Mouse (Mus musculus): ENCODE data around the gene Sh2d7. TPM values are rescaled to one million over a fixed set of nuclear protein-coding genes. Genes with fewer than 3 reads are reported as not detected.

Sh2d7 gene
- polyA plus RNA-seq (2011; ENCODE audit: insufficient read length, low read depth, missing spikeins): not detected in 2 replicates

GRCm38 (mm10) chr9:54538684-54539083 is at the start of gene Sh2d7:
Gene Sh2d7 (plus strand): TSS chr9:54538984.
- no peak for TF ChIP-seq POLR2A (IDR thresholded peaks at IDR 0.05; ENCODE audit: low read depth, low read length)
- Histone ChIP-seq H3K27ac (ENCODE audit: insufficient read depth, low read length) (no peak within 1 kb of the TSS), H3K4me1 (ENCODE audit: control insufficient read depth, insufficient read depth, low read length) (no peaks in the 10 kb centered on the region), H3K4me3 (ENCODE audit: insufficient read depth, low read length) (no peak within 1 kb of the TSS)

- Histone ChIP-seq H3K27ac (ENCODE audit: insufficient read depth, low read length) (no peak overlapping the region), H3K4me3 (ENCODE audit: insufficient read depth, low read length) (no peak overlapping the region), H3K4me1 (ENCODE audit: control insufficient read depth, insufficient read depth, low read length) (no peaks in the 10 kb centered on the region)
- no peak for TF ChIP-seq POLR2A (IDR thresholded peaks at IDR 0.05; ENCODE audit: low read depth, low read length)
- no peak for TF ChIP-seq CTCF (IDR thresholded peaks at IDR 0.05; ENCODE audit: borderline replicate concordance, insufficient read depth, low read length)
These were observed 49.2 kb upstream of the Sh2d7 start for GRCm38 (mm10) chr9:54489599-54489998.

- Histone ChIP-seq H3K4me1 (ENCODE audit: control insufficient read depth, insufficient read depth, low read length) (no peaks in the 10 kb centered on the region), H3K4me3 (ENCODE audit: insufficient read depth, low read length) (no peak overlapping the region), H3K27ac (ENCODE audit: insufficient read depth, low read length) (no peak overlapping the region)
- no peak for TF ChIP-seq CTCF (IDR thresholded peaks at IDR 0.05; ENCODE audit: borderline replicate concordance, insufficient read depth, low read length)
- TF ChIP-seq POLR2A (IDR thresholded peaks at IDR 0.05; ENCODE audit: low read depth, low read length): no peak
These were observed 48.4 kb upstream of the Sh2d7 start for GRCm38 (mm10) chr9:54490431-54490830.

- H3K4me3 ChIP-seq (ENCODE audit: insufficient read depth, low read length): no peak overlapping the region
- no peaks in the 10 kb centered on the region for H3K4me1 ChIP-seq (ENCODE audit: control insufficient read depth, insufficient read depth, low read length)
- no peak overlapping the region for H3K27ac ChIP-seq (ENCODE audit: insufficient read depth, low read length)
- no peak for TF ChIP-seq POLR2A (IDR thresholded peaks at IDR 0.05; ENCODE audit: low read depth, low read length)
- TF ChIP-seq CTCF (IDR thresholded peaks at IDR 0.05; ENCODE audit: borderline replicate concordance, insufficient read depth, low read length): no peak
These were observed 39.5 kb upstream of the Sh2d7 start for GRCm38 (mm10) chr9:54499291-54499690.

GRCm38 (mm10) chr9:54499791-54500190 is 39.0 kb upstream of the Sh2d7 start:
- no peak for TF ChIP-seq CTCF (IDR thresholded peaks at IDR 0.05; ENCODE audit: borderline replicate concordance, insufficient read depth, low read length)
- Histone ChIP-seq H3K4me3 (ENCODE audit: insufficient read depth, low read length) (no peak overlapping the region), H3K27ac (ENCODE audit: insufficient read depth, low read length) (no peak overlapping the region), H3K4me1 (ENCODE audit: control insufficient read depth, insufficient read depth, low read length) (no peaks in the 10 kb centered on the region)

- TF ChIP-seq CTCF (IDR thresholded peaks at IDR 0.05; ENCODE audit: borderline replicate concordance, insufficient read depth, low read length) (no peak), POLR2A (IDR thresholded peaks at IDR 0.05; ENCODE audit: low read depth, low read length) (no peak)
- peak overlapping the region; percentile 56 for H3K4me3 ChIP-seq (ENCODE audit: insufficient read depth, low read length)
- no peak overlapping the region for H3K27ac ChIP-seq (ENCODE audit: insufficient read depth, low read length)
- H3K4me1 ChIP-seq (ENCODE audit: control insufficient read depth, insufficient read depth, low read length): no peaks in the 10 kb centered on the region
These were observed 37.8 kb upstream of the Sh2d7 start for GRCm38 (mm10) chr9:54500832-54501452.

GRCm38 (mm10) chr9:54501453-54502110 is 37.2 kb upstream of the Sh2d7 start, which contains the start of gene Dmxl2:
Gene Dmxl2 (minus strand): TSS chr9:54501626.
- Histone ChIP-seq H3K4me3 (ENCODE audit: insufficient read depth, low read length) (peak within 1 kb of the TSS; percentile 56), H3K4me1 (ENCODE audit: control insufficient read depth, insufficient read depth, low read length) (no peaks in the 10 kb centered on the region), H3K27ac (ENCODE audit: insufficient read depth, low read length) (no peak within 1 kb of the TSS)
- no peak for TF ChIP-seq CTCF (IDR thresholded peaks at IDR 0.05; ENCODE audit: borderline replicate concordance, insufficient read depth, low read length)
- TF ChIP-seq POLR2A (IDR thresholded peaks at IDR 0.05; ENCODE audit: low read depth, low read length): no peak

GRCm38 (mm10) chr9:54502111-54502495 is 36.7 kb upstream of the Sh2d7 start:
- H3K4me1 ChIP-seq (ENCODE audit: control insufficient read depth, insufficient read depth, low read length): no peaks in the 10 kb centered on the region
- TF ChIP-seq POLR2A (IDR thresholded peaks at IDR 0.05; ENCODE audit: low read depth, low read length): no peak
- TF ChIP-seq CTCF (IDR thresholded peaks at IDR 0.05; ENCODE audit: borderline replicate concordance, insufficient read depth, low read length): no peak
- H3K27ac ChIP-seq (ENCODE audit: insufficient read depth, low read length): no peak overlapping the region
- peak overlapping the region; percentile 38 for H3K4me3 ChIP-seq (ENCODE audit: insufficient read depth, low read length)

GRCm38 (mm10) chr9:54502873-54503272 is 35.9 kb upstream of the Sh2d7 start:
- no peak overlapping the region for H3K27ac ChIP-seq (ENCODE audit: insufficient read depth, low read length)

GRCm38 (mm10) chr9:54515991-54516390 is 22.8 kb upstream of the Sh2d7 start:
- H3K4me3 ChIP-seq (ENCODE audit: insufficient read depth, low read length): no peak overlapping the region
- no peaks in the 10 kb centered on the region for H3K4me1 ChIP-seq (ENCODE audit: control insufficient read depth, insufficient read depth, low read length)
- no peak overlapping the region for H3K27ac ChIP-seq (ENCODE audit: insufficient read depth, low read length)
- TF ChIP-seq CTCF (IDR thresholded peaks at IDR 0.05; ENCODE audit: borderline replicate concordance, insufficient read depth, low read length) (no peak), POLR2A (IDR thresholded peaks at IDR 0.05; ENCODE audit: low read depth, low read length) (no peak)

More at GRCm38 (mm10) chr9:54502873-54503272, 35.9 kb upstream of the Sh2d7 start:
- no peak overlapping the region for H3K4me3 ChIP-seq (ENCODE audit: insufficient read depth, low read length)
- no peak for TF ChIP-seq POLR2A (IDR thresholded peaks at IDR 0.05; ENCODE audit: low read depth, low read length)
- no peak for TF ChIP-seq CTCF (IDR thresholded peaks at IDR 0.05; ENCODE audit: borderline replicate concordance, insufficient read depth, low read length)
- no peaks in the 10 kb centered on the region for H3K4me1 ChIP-seq (ENCODE audit: control insufficient read depth, insufficient read depth, low read length)

All from embryonic fibroblast, embryonic 13.5 days (primary cell).